Mouse (Mus musculus) testis, adult 2 months (tissue): ENCODE results near the gene 9130213A22Rik. TPM values are rescaled to one million over a fixed set of nuclear protein-coding genes. Genes with fewer than 3 reads are reported as not detected.

ENCODE experiments used
- H3K27ac ChIP-seq: fragments of 200-500 bp; 2 replicates; pipeline ENCODE4 v1.5.1; 2012; ENCODE audit warnings: low read depth, low read length; ENCODE audit not compliant: control insufficient read depth, insufficient read depth
- H3K27me3 ChIP-seq: fragments of 200-500 bp; 2 replicates; pipeline ENCODE4 v1.6.1; 2012; ENCODE audit warnings: mild to moderate bottlenecking, low read length, moderate library complexity; ENCODE audit not compliant: control insufficient read depth, insufficient read depth
- H3K36me3 ChIP-seq: fragments of 200-500 bp; 2 replicates; pipeline ENCODE4 v1.6.1; 2012; ENCODE audit warnings: mild to moderate bottlenecking, low read length; ENCODE audit not compliant: control insufficient read depth, insufficient read depth
- H3K4me1 ChIP-seq: fragments of 200-500 bp; 2 replicates; pipeline ENCODE4 v1.6.1; 2012; ENCODE audit warnings: low read length; ENCODE audit not compliant: control insufficient read depth, insufficient read depth
- H3K4me3 ChIP-seq: fragments of 200-500 bp; 2 replicates; pipeline ENCODE4 v1.5.1; 2012; ENCODE audit warnings: low read depth, mild to moderate bottlenecking, low read length, moderate library complexity, mixed read lengths; ENCODE audit not compliant: control insufficient read depth
- CTCF ChIP-seq: fragments of 200-500 bp; IDR thresholded peaks from 2 replicates; pipeline ENCODE4 v1.5.1; 2012; ENCODE audit warnings: low read depth, mild to moderate bottlenecking, inconsistent platforms, low read length, moderate library complexity; ENCODE audit not compliant: control insufficient read depth, insufficient read depth, insufficient replicate concordance
- POLR2A ChIP-seq: fragments of 200-500 bp; IDR thresholded peaks from 2 replicates; pipeline ENCODE4 v1.6.1; 2012; ENCODE audit warnings: low read depth, mild to moderate bottlenecking, inconsistent platforms, low read length, moderate library complexity; ENCODE audit not compliant: control insufficient read depth
- polyA plus RNA-seq: library from polyadenylated mRNA; depleted of rRNA; stranded (reverse); fragments of >200 nt; gene quantifications from 2 replicates; pipeline ENCODE4 v1.2.3, GENCODE M21; 2012

The 9130213A22Rik gene
- polyA plus RNA-seq, 1 experiment, result 0.28 TPM

DNA sequence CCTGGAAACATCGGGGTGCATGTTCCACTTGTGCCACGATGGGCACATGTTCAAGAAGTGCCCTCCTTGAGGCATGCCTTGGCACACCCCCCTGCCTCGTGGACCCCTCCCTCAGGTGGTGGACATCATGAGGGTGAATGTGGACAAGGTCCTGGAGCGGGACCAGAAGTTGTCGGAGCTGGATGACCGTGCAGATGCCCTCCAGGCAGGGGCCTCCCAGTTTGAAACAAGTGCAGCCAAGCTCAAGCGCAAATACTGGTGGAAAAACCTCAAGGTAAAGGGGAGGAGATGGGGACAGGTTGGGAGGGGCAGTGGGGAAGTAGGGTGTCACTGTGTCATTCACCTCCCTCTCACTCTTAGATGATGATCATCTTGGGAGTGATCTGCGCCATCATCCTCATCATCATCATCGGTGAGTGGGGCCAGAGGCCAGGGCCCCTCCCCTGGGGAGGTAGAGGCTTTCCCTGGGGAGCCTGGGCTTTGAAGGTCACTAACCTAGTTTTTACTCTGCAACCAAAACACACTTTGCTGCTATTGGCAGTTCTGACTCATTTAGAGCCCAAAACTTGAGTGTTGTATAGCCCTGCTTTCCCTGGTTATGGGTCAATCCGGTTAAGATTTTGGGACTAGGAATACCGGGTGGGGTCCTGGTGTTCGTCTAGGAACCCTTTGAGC is 32.6 kb downstream of the 9130213A22Rik start:
- Histone ChIP-seq H3K27me3 (no peaks in the 10 kb centered on the region), H3K27ac (no peak overlapping the region), H3K4me3 (peak overlapping the region; percentile 99), H3K4me1 (peaks cover 32% of the 10 kb centered on the region), H3K36me3 (peaks cover 2% of the 10 kb centered on the region)
- no peak for TF ChIP-seq POLR2A
- TF ChIP-seq CTCF, result no peak

DNA sequence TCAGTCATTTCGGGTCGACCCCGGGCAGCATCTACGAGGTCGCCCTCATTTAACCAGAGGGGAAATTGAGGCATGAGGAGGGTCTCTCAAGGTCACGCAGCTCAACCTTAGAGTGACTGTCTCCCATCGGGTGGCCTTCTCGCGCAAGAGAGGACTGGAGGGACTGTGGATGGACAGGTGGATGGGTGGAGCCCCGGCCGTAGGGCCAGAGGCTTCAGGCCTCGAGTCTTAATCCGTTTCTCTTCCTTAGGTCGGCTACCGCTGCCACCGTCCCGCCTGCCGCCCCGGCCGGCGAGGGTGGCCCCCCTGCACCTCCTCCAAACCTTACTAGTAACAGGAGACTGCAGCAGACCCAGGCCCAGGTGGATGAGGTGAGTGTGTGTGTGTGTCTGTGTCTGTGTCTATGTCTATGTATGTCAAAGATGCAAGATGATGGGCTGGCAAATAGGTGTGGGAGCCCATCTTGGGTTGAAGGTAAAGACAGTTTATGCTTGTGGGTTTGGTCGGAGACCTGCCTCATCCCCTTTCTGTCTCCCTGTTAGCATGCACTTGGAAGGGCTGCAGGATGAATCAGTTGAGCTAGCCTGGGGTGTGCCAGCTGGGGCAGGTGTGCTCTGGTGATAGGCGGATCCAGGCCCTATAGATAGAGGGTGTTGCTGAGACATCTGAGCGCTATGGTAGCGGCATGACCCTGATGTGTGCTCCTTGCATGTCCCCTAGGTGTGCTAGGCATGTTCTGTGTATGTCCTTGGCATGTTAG is 33.4 kb downstream of the 9130213A22Rik start:
- 0 out of 2 replicates have a peak, but pooled peaks have one; percentile 12 for TF ChIP-seq POLR2A
- TF ChIP-seq CTCF, result peak; percentile 29; the same call in 1 of the 2 replicates
- H3K27me3 ChIP-seq, result no peaks in the 10 kb centered on the region
- peaks cover 29% of the 10 kb centered on the region for H3K4me1 ChIP-seq
- peaks cover 2% of the 10 kb centered on the region for H3K36me3 ChIP-seq
- H3K27ac ChIP-seq, result peak overlapping the region; percentile 98
- H3K4me3 ChIP-seq, result peak overlapping the region; percentile 99

DNA sequence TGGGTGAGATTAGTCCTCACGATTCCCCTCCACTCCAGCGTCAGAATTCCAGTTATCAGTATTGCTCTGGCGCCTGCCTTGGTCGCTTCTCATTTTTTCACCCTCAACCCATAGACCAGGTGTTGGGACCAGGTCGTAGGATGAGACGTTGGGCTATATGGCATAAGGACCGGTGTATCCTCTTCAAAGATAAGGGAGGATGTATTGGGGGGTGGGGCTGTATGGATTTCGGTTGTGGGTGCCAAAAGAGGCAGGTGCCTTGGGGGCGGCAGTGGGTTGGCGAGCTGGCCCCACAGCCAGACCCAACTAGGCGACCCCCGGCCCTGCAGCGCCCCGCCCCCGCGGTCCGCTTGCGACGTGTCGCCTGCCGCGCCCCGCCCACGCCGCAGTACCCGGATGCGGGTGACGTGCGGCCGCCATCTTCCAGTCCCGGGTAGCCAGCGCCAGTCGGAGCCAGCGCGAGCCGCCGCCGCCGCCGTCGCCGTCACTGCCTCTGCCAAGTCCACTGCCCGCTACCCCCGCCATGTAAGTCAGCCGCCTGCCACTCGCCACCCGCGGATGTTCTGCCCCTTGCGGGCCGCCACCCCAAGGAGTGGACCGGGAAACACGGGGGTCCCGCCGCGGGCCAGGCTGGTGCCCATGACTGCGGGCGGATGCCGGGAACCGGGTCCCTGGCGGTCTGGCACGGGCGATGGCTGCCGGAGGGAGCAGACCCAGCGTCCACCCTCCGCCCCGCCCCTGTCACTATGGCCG is 34.1 kb downstream of the 9130213A22Rik start, which contains the start of gene Vamp2:
Vamp2 (plus strand) TSS at position 388 of the 753 bp plus-strand sequence.
- TF ChIP-seq POLR2A (peak; percentile 62), CTCF (no peak)
- peak within 1 kb of the TSS; percentile 99 for H3K4me3 ChIP-seq
- peaks cover 26% of the 10 kb centered on the region for H3K4me1 ChIP-seq
- peaks cover 2% of the 10 kb centered on the region for H3K36me3 ChIP-seq
- H3K27me3 ChIP-seq, result no peaks in the 10 kb centered on the region
- H3K27ac ChIP-seq, result peak within 1 kb of the TSS; percentile 98

DNA sequence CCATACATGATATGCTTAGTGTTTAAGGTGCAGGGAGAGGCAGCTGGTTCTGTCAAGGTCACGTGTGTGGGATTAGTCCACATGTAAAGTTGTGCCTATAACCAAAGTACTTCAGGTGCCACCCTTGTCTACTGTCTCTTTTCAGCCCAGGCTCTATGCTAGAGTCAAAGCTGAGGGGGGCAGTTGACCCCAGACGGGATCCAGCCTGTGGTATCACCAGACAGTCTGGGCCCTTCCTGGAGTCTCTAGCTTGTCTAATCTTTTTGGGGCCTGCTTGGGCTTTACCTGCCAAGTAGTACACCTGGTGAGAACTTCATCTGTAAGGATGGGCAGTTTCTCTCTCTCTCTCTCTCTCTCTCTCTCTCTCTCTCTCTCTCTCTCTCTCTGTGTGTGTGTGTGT is 34.8 kb downstream of the 9130213A22Rik start:
- H3K27ac ChIP-seq, result peak overlapping the region; percentile 92
- peak overlapping the region; percentile 99; the same call in 1 of the 2 replicates for H3K4me3 ChIP-seq

DNA sequence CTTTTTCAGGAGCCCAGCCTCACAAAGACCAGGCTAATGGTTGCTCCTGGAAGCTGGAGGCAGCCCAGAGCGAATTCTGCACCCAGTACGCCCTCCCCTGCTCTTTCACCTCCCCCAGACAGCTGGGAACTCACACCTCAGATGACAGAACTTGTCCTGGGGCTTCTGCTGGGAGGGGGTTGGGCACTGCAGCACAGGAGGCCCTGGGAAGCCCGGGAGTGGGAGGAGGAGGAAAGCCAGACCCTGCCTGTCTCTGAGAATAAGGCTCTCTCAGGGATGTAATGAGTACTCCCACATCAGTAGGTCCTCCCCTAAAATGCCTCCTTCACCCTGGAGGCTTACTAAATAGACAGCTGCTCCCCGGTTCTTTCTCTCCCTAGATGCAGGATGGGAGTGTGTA is 35.3 kb downstream of the 9130213A22Rik start:
- no peak for TF ChIP-seq CTCF
- no peak for TF ChIP-seq POLR2A
- H3K4me3 ChIP-seq, result no peak overlapping the region
- no peaks in the 10 kb centered on the region for H3K27me3 ChIP-seq
- H3K36me3 ChIP-seq, result peaks cover 2% of the 10 kb centered on the region; the same call in 1 of the 2 replicates
- peak overlapping the region; percentile 42 for H3K27ac ChIP-seq
- H3K4me1 ChIP-seq, result peaks cover 26% of the 10 kb centered on the region

More for the DNA sequence above, 34.8 kb downstream of the 9130213A22Rik start:
- Histone ChIP-seq H3K27me3 (no peaks in the 10 kb centered on the region), H3K36me3 (peaks cover 2% of the 10 kb centered on the region), H3K4me1 (peaks cover 26% of the 10 kb centered on the region)
- TF ChIP-seq POLR2A, result no peak
- TF ChIP-seq CTCF, result no peak

DNA sequence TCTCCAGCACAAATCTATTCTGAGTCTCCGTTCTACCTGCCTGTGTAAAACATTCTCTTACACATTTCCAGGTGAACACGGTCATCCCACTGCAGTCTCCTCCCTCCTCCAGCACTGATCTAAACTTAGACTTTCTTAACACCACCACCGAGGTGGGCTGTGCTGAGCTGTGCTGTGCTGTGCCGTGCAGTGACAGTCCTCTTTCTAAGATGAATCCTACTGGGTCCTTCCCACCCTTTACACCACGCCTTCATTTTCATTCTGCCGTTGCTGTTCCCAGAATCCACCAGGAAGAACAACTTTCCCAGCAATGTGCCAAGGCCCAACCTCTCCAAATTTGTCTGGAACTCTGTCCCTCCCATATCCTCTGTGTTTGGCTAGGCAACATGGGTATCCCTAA is 36.0 kb downstream of the 9130213A22Rik start:
- H3K4me1 ChIP-seq, result peaks cover 26% of the 10 kb centered on the region
- no peak overlapping the region for H3K4me3 ChIP-seq
- peaks cover 2% of the 10 kb centered on the region; the same call in 1 of the 2 replicates for H3K36me3 ChIP-seq
- H3K27ac ChIP-seq, result peak overlapping the region; percentile 42; the same call in 1 of the 2 replicates
- TF ChIP-seq CTCF, result no peak
- no peak for TF ChIP-seq POLR2A
- no peaks in the 10 kb centered on the region for H3K27me3 ChIP-seq
